Mouse (Mus musculus) monocyte, adult 5-6 weeks (primary cell): ENCODE results near the gene Cradd. TPM values are rescaled to one million over a fixed set of nuclear protein-coding genes. Genes with fewer than 3 reads are reported as not detected.

ENCODE experiments used
- ATAC-seq: fragments of 153-309, 156-312 bp; replicated peaks from 2 replicates; pipeline ENCODE4 v1.8.0; 2017; ENCODE audit warnings: mild to moderate bottlenecking; ENCODE audit not compliant: low TSS enrichment, insufficient number of reproducible peaks, severe bottlenecking, poor library complexity, low FRiP score
- total RNA-seq: library from RNA; stranded (forward); fragments of 200-1000, 200-491, 200-594 nt; gene quantifications from 3 replicates; pipeline ENCODE4 v1.2.3, GENCODE M21; 2017

The Cradd gene
- total RNA-seq, 1 experiment from 2014 or later, result 4.6 TPM

- no peak for ATAC-seq
Observed at GRCm38 (mm10) chr10:95289819-95290218, 34.1 kb downstream of the Cradd start.

GRCm38 (mm10) chr10:95288206-95288605 lies 35.7 kb downstream of the Cradd start:
- no peak for ATAC-seq

- no peak for ATAC-seq
Observed at GRCm38 (mm10) chr10:95287351-95287750, 36.6 kb downstream of the Cradd start.

- ATAC-seq, result no peak
Observed at GRCm38 (mm10) chr10:95283434-95283833, 40.5 kb downstream of the Cradd start.

- ATAC-seq, result no peak
Observed at GRCm38 (mm10) chr10:95281996-95282395, 41.9 kb downstream of the Cradd start.

- no peak for ATAC-seq
Observed at GRCm38 (mm10) chr10:95281466-95281990, 42.4 kb downstream of the Cradd start.

- ATAC-seq, result no peak
Observed at GRCm38 (mm10) chr10:95280327-95280726, 43.6 kb downstream of the Cradd start.

GRCm38 (mm10) chr10:95279459-95279858 lies 44.5 kb downstream of the Cradd start:
- ATAC-seq, result peak; percentile 81

- no peak for ATAC-seq
Observed at GRCm38 (mm10) chr10:95278085-95278484, 45.8 kb downstream of the Cradd start.

- ATAC-seq, result no peak
Observed at GRCm38 (mm10) chr10:95275488-95275887, 48.4 kb downstream of the Cradd start.

- no peak for ATAC-seq
Observed at GRCm38 (mm10) chr10:95273226-95273625, 50.7 kb downstream of the Cradd start.

- no peak for ATAC-seq
Observed at GRCm38 (mm10) chr10:95269151-95269550, 54.8 kb downstream of the Cradd start.

GRCm38 (mm10) chr10:95268366-95268765 lies 55.6 kb downstream of the Cradd start:
- ATAC-seq, result no peak

GRCm38 (mm10) chr10:95266983-95267382 lies 57.0 kb downstream of the Cradd start:
- no peak for ATAC-seq

GRCm38 (mm10) chr10:95266041-95266762 lies 57.7 kb downstream of the Cradd start:
- ATAC-seq, result no peak

GRCm38 (mm10) chr10:95265576-95265975 lies 58.4 kb downstream of the Cradd start:
- no peak for ATAC-seq

GRCm38 (mm10) chr10:95264485-95265321 lies 59.2 kb downstream of the Cradd start:
- ATAC-seq, result no peak

GRCm38 (mm10) chr10:95262388-95262787 lies 61.5 kb downstream of the Cradd start:
- ATAC-seq, result no peak

GRCm38 (mm10) chr10:95261279-95261678 lies 62.7 kb downstream of the Cradd start:
- ATAC-seq, result no peak

GRCm38 (mm10) chr10:95260420-95260819 lies 63.5 kb downstream of the Cradd start:
- ATAC-seq, result no peak
